Mouse (Mus musculus) G1E (cell line): ENCODE data around the gene Apbb2.

Source experiments
- CTCF ChIP-seq: IDR thresholded peaks from 2 replicates; pipeline ENCODE4 v1.5.1; 2012; ENCODE audit warnings: low read depth, low read length, inconsistent platforms, mixed read lengths
- GATA1 ChIP-seq: IDR thresholded peaks from 2 replicates; pipeline ENCODE4 v1.6.1; 2012; ENCODE audit warnings: borderline replicate concordance, low read length, inconsistent platforms, mixed read lengths

GRCm38 (mm10) chr5:66442260-66442659 is 176.3 kb downstream of the Apbb2 start:
- no peak for TF ChIP-seq CTCF
- no peak for TF ChIP-seq GATA1
